Mouse (Mus musculus) lung, postnatal 36 days (tissue): ENCODE measurements at regions not wholly inside any gene's neighbourhood (a gene's known extent, or its start where the extent isn't known, plus 50 kb on each side); places are given as distances from the start of the nearest gene placed in this dataset.

Source experiments
- DNase-seq: peaks from one replicate; pipeline ENCODE4 v3.0.0; 2022; ENCODE audit warnings: mixed read lengths

DNA sequence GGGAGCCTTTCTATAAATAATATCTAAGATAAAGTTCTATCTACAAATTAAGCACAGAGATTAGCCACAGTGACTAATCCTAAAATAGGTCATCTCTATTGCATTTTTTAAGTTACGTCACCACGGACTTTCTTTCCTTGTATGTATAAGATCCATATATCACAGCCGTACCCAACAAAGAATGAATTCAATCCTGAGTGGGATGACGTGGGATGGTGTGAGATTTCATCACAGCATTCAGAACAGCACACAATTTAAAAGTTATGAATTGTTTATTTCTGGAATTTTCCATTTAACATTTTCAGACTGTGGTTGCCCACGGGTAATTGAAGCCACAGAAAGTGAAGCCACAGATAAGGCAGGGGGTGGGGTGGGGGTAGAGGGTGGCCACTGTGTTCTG is 129.0 kb upstream of the Dynlrb2 start:
- no peak for DNase-seq

DNA sequence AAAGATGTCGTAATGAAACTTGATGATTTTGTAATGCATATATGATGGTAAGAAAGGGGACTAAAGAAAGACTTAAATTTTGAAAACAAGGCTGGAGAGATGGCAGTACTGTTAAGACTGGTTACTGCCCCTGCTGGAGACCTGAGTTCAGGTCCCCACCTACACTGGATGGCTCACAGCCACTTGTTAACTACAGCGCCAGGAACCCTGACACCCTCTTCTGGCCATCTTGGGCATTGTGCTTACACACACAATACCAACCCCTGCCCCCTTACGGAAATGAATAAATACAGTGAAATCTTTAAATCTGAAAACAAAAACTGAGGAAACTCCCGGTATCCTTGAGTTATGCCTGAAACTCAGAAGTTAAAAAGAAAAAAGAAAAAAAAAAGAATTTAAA is 131.7 kb upstream of the Dynlrb2 start:
- peak; percentile 48 for DNase-seq

DNA sequence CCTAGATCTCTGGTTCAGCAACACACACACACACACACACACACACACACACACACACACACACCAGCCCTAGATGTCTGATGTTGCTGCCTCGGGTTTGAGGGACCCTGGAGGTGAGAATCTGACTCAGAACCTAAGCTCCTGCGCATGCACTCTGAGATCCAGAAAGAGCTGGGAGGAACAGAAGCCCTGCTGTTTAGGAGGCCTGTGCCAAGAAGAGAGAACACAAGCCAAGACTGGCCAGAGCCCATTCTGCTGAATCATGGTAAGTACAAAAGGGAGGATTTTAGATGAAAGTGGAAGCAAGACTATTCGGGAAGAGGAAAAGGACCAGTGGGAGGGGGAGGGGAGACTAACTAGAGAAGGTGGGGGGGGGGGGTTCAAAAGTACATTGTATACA is 132.2 kb upstream of the Dynlrb2 start:
- DNase-seq = peak; percentile 63

DNA sequence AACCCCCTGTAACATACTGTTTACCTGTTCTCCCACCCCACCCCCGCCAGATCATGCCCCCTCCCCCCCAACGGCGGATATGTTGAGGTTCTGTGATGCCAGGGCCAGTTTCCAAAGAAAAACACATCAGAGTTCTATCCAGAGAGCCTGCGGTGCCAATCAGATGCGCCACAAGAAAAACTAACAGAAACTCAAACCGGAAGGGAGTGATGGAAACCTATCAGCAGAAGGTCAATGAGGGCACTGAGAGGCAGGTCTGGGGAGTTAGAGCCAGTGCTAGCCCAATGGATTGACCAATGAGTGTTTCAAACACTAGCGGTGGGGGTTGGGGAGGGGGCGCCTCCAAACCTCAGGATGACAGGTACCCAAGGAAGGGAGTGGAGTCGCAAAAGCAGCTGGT is 132.7 kb upstream of the Dynlrb2 start:
- no peak for DNase-seq

DNA sequence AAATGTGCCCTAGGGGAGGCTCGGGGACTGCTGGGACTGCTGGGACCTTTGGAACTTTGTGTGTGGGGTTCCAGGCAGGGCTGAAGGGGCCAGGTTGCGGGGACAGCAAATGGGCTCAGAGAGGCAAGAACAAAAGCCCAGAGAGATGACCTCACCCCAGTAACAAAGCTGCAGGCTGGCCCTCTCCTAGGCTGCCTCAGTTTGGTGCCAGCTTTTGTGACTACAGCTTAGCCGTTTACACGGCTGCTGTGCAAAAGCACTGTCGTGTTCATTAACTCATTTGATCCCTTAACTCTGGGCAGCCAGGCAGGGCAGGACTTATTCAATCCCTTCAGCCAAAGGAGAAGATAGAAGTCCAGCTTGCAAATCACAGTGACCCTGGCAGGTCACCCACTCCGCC is 137.3 kb upstream of the Dynlrb2 start:
- DNase-seq = no peak

DNA sequence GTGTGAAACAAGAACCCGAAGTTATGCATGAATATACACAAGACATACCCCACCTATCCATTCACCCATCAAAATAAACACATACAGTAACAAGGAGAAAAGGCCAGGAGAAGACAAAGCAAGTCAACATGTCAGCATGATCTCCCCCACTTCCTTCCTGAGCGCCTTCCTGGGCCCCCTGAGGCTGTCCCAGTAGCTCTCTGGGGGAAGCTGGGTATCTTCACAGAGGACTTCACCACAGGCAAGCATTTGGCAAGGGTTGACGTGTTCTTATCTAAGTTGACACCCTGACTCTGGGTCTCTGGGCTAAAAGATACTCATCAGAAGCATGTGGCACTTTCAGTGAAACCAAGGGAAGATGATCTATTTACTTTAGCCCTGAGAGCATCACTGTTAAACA is 138.1 kb upstream of the Dynlrb2 start:
- no peak for DNase-seq

DNA sequence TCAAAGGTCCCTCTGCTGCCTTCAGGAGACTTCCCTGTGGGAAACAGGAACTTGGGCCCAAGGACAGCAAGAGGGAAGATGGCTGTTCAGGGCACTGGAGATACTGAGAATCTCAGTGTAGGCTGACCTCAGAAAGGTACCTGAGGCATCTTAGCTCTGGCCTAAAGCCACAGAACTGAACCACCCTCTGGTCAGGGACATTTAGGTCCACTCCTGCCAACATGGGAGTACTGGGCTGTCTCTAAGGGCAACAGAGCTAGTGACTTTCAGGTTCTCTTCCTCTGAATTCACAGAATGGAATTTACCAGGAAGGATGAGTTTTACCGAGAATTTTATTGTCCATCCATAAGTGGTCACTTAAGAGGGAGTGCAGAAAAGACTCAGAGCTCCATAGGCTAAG is 140.0 kb upstream of the Dynlrb2 start:
- DNase-seq = no peak

DNA sequence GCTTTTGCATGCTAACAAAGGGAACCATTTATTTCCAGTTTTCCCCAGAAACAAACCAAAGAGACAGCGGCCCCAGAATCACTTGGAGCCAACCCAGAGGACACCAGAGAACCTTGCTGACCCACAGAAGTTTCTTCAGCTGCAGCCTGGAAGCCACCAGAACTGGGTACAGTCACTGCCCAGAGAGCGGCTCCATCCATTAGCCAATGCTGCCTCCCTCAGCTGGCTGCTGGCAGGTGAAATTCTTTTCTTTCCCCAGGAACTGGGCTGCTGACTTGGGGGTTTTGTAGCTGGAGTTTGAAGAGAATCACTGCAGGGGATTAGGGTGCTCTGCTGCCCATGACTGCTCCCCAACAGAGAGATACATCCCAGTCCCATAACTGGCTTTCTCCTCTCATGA is 140.6 kb upstream of the Dynlrb2 start:
- no peak for DNase-seq

DNA sequence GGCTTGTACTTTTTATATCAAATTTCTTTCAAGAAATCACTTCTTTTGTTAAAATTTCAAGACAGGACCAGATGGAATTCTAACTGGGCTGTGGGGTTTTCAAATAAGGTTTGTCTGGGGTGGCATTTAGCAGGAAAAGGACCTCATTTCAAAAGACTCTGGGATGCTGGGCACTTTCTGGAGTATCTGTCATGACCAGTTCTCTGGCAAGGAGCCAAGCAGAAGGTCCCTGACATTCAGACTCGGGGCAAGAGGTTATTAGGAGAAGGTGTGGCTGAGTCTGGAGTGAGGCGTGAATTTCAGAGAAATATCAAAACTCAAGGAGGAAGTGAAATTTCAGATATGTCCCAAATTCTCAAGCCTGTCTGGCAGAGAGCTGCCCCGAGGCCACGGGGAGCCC is 142.4 kb upstream of the Dynlrb2 start:
- no peak for DNase-seq

DNA sequence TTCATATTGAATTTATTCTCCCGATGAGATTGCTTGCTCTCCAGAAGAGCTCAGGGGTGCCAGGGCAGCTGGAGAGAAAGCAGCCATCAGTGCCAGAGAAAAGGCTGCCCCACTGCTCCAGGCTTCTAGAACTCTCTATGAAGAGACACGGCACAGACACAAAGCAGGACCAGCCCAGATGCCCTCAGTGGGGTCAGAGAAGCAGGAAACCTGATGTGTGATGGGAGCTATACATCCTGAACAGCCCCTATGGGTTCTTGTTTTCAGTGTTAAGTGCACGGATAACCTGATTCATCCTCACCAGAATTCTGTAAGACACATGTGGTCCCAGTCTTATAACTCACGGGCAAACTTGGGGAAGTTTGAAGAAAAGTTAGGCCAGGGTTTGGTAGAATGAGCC is 145.0 kb upstream of the Dynlrb2 start:
- DNase-seq = no peak

DNA sequence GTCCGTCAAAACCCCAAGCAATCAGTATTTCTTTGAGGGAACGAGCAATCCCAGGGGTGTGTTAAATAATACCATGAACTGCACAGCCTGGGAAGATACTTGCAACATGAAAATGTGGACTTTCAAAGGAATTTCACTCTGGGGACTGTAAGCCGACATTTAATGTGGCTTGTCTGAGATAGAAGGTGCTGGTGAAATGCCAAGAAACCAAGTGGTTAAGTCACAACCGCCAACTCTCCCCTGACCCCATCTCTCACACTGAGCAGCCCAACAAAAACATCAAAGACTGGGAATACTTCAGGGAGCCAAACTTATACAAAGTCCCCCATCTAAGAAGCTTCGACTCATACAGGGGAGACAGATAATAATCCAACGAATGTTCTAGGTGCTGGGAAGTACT is 150.0 kb upstream of the Dynlrb2 start:
- no peak for DNase-seq

DNA sequence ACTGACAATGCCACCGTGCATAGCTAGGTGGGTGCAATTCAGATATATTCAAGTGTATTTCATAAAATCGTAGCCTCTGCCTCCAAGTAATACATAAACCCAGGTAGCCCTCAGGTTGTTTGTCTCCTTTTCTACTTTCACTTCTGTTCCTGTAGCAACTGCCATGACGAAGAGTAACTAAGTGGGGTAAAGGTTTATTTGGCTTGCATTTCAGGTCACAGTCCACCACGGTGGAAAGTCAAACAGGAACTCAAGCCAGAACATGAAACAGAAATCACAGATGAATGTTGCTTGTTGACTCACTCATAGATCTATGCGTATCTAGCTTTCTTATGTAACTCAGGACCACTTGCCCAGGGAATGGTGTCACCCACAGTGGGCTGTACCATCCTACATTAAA is 150.9 kb upstream of the Dynlrb2 start:
- no peak for DNase-seq

DNA sequence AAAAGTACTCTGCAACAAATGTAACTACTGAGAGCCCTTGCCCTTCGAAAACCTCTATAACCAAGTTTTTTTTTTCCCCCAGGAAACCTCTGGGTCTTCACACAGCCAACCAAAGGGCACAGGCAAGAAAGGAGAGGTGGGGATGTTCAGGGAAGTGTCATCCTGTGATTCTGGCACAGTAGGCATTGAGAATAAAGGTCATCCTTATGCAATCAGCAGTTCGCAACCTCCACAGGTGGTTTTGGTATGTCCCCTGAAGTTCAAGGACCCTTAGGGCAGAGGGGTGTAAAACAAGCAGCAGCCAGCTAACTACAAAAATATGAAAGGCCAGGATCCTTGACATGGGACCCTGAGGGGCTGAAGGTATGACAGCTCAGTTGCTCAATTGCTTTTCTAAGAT is 152.1 kb upstream of the Dynlrb2 start:
- no peak for DNase-seq

DNA sequence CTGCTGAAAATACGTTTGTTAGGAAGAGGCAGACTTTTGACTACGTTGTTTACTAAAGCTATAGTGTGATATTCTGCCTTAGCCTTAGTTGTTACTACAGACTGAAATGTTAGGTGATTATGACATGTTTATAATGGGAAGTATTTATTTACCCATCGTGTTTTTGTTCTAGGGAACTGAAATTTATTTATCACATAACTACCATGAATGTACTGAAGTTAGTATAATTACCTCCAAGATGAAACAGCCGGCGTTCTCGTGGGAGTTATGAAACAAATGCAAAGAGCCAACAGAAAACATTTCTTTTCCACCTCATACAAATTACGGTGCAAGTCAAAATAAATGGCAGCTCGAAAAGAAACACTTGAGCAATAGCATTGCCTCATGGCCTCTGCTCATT is 155.8 kb upstream of the Dynlrb2 start:
- peak; percentile 8 for DNase-seq

DNA sequence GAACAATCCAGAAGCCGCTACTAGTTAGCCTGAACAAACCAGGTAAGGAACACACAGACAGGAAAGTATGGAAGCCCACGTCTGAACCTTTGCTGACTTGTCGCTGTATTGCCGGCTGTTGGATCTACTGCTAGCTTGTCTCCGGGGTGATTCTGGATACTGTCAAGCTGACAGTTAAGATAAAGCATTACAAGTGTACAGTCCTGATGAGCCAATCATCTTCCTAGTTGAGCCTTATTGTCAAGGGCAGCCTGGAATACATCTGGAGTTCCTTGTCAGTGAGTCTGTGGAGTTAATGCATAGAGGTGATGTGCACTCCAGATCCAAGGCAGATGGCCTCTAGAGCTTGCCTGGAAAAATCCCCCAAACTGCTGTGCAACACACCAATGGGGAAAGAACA is 157.8 kb upstream of the Dynlrb2 start:
- DNase-seq = no peak

DNA sequence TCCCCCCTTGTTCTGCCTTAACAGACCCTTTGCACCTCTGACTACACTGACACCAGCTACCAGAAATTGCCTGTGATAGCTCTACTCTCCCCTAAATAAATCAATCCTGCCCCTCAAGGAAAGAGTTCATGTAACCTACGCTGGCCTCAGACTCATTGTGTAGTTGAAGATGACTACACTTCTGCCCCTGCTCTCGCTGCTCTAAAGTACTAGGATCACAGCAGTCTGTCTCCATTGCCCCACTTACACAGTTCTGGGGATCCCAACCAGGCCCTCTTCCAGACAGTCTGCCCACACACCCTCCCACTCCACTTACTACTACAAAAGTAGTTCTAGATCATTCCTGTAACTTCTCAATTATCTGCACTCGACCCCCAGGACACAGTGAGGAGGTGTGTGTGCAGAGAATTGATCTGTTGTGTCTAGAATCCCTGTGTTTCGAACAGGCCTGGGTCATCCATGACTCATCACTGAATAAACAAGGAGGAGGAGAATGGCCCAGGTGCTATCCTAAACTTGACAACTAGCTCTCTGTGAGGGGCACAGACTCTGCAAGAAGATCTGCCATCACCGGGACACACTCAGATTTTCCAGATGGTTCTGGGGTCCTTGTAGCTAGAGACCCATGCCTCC is 160.1 kb upstream of the Dynlrb2 start:
- no peak for DNase-seq

DNA sequence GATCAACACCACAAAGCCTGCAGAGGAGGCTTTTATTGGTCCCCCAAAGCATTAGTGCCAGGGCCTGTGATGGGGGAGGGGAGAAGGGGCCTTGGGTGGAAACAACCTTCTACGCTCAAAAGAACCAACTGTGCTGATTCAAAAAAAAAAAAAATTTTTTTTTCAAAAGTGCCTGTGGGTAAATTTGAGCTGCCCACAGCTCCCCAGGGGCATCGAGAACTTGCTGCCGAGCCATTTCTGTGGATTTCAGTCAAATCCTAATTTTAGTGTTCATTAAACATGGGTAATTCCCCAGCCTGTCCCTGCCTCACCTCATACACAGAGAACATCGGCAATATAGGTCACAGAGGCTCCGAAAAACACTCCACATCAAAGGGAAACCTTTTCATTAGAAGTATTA is 161.2 kb upstream of the Dynlrb2 start:
- no peak for DNase-seq

DNA sequence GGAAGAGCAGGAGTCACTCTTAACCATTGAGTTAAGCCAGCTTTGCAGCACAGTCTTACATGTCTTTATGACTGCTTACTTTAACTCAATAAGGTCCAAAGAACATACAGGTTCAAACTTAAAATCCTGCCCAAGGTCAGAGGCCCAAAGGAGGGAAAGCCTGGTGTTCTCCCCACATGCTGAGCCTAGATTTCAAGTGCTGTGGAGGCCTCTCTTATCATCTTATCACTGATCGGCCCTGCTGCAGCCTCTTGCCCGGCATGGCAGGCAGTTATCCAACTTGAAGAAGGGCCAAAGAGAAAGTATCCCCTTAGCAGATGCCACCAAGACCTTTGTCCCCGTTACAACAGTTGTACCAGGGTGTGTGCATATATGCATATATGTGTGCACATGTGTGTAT is 170.0 kb upstream of the Dynlrb2 start:
- no peak for DNase-seq

DNA sequence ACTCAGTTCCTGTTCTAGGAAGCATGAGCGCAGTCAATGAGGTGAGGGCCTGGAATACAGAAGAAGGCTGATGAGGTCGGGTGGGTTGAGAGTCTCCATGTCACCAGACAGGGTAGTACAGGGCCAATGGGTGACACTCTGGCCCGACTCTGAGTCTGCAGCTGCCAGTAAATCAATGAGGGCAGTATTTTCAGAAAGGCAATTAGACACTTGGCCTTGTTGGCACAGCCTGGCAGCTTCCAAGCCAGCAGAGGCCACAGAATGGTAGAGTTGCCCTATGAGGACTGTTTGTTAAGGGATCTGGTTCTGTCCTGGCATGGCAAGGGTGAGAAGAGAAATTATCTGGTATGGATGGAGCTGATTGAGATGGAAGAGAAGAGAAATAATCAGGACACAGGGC is 170.7 kb upstream of the Dynlrb2 start:
- DNase-seq = no peak

DNA sequence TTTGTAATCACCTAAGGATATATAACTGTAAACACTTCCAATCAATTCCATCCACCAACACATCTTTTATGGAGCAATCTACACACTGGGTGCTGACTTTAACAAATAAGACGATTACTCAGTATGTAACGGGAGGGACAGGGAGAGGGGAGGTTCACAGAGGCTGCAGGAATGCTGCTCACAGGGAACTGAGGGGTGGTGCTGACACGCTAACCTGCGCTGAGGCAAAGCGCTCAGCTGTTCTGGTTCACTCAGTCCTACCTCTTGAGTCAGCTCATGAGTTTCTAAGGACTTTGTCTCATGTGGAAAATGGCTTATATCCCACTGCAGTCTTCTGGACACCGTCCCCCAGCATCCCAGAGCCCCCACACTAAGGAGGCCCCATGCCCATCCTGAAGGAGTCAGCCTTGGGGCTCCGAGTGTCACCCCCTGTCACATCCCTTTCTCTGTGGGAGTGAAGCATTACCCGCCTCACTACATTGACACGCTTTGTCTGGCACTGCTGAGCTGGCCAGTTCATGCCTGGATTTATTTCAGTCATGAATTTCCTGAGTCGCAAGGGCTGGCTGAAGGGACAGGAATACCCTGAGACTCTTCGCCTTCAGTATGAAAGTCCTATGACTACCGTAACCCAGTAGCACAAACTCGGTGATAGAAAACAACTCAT is 184.6 kb upstream of the Dynlrb2 start:
- no peak for DNase-seq

DNA sequence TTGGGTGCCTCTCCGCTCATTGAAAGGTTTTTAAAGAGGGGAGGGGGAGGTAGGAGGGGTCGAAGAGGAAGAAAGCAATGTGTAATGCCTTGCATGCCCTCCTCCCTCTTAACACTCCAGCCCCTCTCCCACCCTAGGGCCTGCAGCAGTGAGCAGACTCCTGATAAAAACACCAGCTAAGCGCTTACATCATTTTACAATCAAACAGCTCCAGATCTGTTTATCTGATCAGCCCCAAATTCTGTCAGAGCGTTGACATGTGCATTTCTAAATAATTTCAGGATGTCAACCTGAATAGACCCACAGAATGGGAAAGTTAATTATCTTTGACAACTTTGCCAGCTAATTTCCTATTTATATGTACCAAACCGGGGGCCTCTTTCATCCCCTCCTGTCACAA is 189.4 kb upstream of the Dynlrb2 start:
- DNase-seq = no peak

DNA sequence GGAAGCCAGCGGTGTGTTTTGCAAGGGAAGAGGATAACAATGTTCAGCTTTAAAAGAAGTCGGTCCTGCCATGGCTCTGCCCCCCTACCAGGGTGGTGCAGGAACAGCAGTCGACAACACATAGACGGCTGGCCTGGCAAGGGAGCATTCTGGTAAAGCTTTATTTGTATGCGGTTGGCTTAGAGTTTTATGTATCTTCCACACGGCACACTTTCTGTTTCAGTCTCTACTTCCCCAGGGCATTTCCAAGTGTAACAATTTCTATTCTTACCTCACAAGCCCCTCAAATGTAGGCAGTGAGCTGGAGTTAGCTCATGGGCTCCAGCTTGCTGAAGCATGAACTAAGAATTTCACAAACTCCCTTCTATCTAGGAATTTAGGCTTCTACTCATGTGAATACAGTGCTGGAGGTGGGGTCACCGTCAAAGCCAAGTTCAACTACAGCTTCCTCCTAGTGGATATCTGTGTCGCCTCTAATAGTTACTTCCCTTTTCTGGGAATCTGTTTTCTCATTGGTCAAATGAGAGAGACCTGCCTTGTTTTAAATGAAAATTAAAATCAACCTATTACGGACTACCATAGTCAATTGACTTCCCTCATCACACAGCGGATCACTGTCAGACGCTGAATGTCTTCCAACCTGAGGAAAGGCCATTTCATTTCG is 190.2 kb upstream of the Dynlrb2 start:
- DNase-seq = no peak

DNA sequence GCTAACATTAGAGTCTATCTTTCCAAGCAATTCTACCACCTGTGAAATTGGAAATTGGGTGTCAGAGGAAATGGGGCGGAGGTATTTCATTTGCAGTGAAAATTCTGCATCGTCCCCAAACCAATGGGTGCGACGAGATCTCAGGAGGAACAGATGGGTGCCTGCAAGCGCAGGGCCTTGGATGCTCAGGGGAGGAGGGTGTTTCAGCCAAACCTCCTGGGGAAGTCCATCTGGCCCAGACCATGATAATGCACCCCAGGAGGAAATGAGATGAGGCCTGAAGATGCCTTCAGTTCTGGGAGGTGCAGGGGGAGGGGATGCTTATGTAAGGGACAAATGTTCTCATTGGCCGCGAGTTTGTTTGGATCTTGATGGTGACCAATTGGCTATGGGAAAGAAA is 205.9 kb upstream of the Dynlrb2 start:
- no peak for DNase-seq

DNA sequence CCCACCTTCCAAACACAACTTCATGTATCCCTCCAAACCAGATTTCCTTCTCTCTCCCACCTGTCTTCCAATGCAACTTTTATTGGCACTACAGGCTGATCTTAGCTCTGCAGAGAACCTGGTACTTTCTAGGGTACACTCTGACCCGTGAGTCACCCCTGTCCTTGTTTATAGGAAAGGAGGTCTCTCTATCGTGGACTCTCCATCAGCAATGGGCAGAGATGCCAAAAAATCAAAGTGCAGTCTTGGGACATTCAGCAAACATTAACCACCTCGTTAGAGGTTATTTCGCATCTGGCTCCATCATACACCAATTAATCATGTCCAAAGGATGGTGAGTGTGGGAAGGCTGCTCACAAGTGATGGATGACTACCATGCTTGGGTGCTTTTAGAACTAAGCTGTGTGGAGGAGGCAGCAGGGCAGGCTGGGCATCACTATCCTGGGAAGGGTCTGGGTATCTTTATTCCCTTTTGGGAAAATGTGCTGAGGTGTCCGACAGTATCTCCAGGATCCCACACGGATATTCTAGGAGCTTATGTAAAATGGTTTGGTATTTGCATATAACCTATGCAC is 214.0 kb upstream of the Dynlrb2 start:
- no peak for DNase-seq
